Mouse (Mus musculus) C2C12 (cell line): ENCODE results near the gene Nuak2.

ENCODE experiments used
- CEBPB ChIP-seq: IDR thresholded peaks from one replicate; pipeline ENCODE4 v1.6.1; 2011; ENCODE audit warnings: low read depth, mild to moderate bottlenecking, control low read depth, moderate library complexity
- CTCF ChIP-seq: IDR thresholded peaks from one replicate; pipeline ENCODE4 v1.5.1; 2011; ENCODE audit not compliant: control insufficient read depth, insufficient read depth, insufficient read length
- FOSL1 ChIP-seq: IDR thresholded peaks from one replicate; pipeline ENCODE4 v1.8.0; 2011; ENCODE audit warnings: mild to moderate bottlenecking, low read length; ENCODE audit not compliant: poor library complexity, insufficient read depth, severe bottlenecking
- MAX ChIP-seq: IDR thresholded peaks from one replicate; pipeline ENCODE4 v1.6.1; 2011; ENCODE audit warnings: mild to moderate bottlenecking, control low read depth
- MYOD1 ChIP-seq: IDR thresholded peaks from one replicate; pipeline ENCODE4 v1.6.1; 2011; ENCODE audit warnings: low read depth; ENCODE audit not compliant: control insufficient read depth, insufficient read length
- MYOG ChIP-seq: IDR thresholded peaks from one replicate; pipeline ENCODE4 v1.6.1; 2011; ENCODE audit not compliant: control insufficient read depth, insufficient read length; ENCODE audit errors: extremely low read depth
- USF1 ChIP-seq: IDR thresholded peaks from one replicate; pipeline ENCODE4 v1.6.1; 2011; ENCODE audit warnings: low read depth, mild to moderate bottlenecking, control low read depth, moderate library complexity

DNA sequence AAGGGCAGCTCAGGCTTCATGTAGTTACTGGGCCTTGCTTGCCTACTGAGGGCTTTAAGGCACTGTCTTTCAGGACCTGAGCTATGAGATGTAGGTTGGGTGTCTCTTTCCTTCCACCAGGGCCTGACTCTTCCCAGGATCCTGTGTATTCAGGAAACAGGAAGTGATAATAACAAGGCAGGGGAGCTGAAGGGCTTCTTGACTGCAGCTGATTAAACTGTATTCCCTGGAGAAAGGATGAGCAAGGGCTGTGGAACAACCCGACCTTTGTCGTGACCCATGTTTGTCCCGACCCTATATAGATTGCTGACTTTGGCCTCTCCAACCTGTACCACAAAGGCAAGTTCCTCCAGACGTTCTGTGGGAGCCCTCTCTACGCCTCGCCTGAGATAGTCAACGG is 13.7 kb downstream of the Nuak2 start:
- no peak for TF ChIP-seq USF1
- TF ChIP-seq CTCF = no peak
- no peak for TF ChIP-seq MYOD1
- no peak for TF ChIP-seq MAX
- no peak for TF ChIP-seq FOSL1
- TF ChIP-seq MYOG = no peak
- TF ChIP-seq CEBPB = no peak
